Mouse (Mus musculus) cortical plate, adult 2 months (tissue): ENCODE results near the gene Lman2.

Experiments
- CTCF ChIP-seq: fragments of 200-500 bp; IDR thresholded peaks from 2 replicates; pipeline ENCODE4 v1.5.1; 2011; ENCODE audit warnings: mild to moderate bottlenecking, control low read depth, low read length; ENCODE audit not compliant: insufficient read depth; ENCODE audit errors: extremely low read depth
- POLR2A ChIP-seq: fragments of 200-500 bp; IDR thresholded peaks from 2 replicates; pipeline ENCODE4 v1.6.1; 2011; ENCODE audit warnings: mild to moderate bottlenecking, low read length, control low read depth; ENCODE audit not compliant: insufficient read depth; ENCODE audit errors: extremely low read depth

GRCm38 (mm10) chr13:55371007-55371681, 8.6 kb upstream of the Lman2 start:
- no peak for TF ChIP-seq CTCF
- TF ChIP-seq POLR2A = no peak
